Mouse (Mus musculus) frontal cortex, adult 2 months (tissue): ENCODE results near the gene Npb. TPM values are rescaled to one million over a fixed set of nuclear protein-coding genes. Genes with fewer than 3 reads are reported as not detected.
"Not testable (repeated sequence)": the region's sequence is repeated elsewhere in the genome, so short reads cannot be mapped to it uniquely, and the experiment has no call there.

Experiments
- DNase-seq, 2 experiments: peaks; one replicate each; pipeline ENCODE4 v3.0.0; 2022; ENCODE audit warnings: low spot score in 1 of 2; ENCODE audit errors: extremely low spot score in 1 of 2
- polyA plus RNA-seq: library from polyadenylated mRNA; depleted of rRNA; stranded (reverse); fragments of >200 nt; gene quantifications from 2 replicates; pipeline ENCODE4 v1.2.3, GENCODE M21; 2012; rRNA removed

The Npb gene
- 0.84 and 1.2 TPM in 2 replicates for polyA plus RNA-seq

- DNase-seq, result no peak
These were observed at the start of gene Npb for GRCm38 (mm10) chr11:120608241-120609034. TSS of gene Npb (plus strand) at chr11:120608477.

DNA sequence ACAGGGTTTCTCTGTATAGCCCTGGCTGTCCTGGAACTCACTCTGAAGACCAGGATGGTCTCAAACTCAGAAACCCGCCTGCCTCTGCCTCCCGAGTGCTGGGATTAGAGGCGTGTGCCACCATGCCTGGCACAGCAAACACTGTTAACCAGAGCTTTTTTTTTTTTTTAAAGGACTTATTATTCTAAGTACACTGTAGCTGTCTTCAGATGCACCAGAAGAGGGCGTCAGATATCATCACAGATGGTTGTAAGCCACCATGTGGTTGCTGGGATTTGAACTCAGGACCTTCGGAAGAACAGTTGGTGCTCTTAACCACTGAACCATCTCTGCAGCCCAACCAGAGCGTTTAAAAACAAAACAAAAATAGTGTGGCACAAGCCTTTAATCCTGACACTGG, 49.4 kb upstream of the Npb start:
- not testable (repeated sequence) for DNase-seq

GRCm38 (mm10) chr11:120560952-120561728, 47.1 kb upstream of the Npb start:
- no peak for DNase-seq

- DNase-seq, result no peak
These were observed 45.3 kb upstream of the Npb start for GRCm38 (mm10) chr11:120562949-120563348.

GRCm38 (mm10) chr11:120565114-120565513, 43.2 kb upstream of the Npb start:
- no peak for DNase-seq

DNA sequence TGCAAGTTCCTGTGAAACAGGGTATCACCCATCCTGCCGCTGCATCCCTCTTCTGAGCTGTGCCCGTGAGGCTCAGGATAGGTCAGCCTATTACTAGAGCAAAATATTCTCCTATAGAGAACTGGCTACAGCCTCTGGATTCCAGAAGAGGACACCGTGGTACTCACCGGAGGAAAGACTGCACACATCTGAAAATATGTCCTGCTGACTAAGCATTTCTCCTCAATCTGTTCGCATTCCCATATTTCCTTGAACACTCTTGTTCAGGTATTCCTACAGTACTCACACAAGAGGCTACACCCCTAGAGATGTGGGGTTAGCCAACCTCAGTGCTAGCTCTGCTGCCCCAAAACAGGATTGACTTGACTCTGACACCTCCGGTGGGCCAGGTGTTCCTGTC, 40.0 kb upstream of the Npb start:
- DNase-seq, result no peak

- DNase-seq, result no peak
These were observed 37.2 kb upstream of the Npb start for GRCm38 (mm10) chr11:120571122-120571521.

DNA sequence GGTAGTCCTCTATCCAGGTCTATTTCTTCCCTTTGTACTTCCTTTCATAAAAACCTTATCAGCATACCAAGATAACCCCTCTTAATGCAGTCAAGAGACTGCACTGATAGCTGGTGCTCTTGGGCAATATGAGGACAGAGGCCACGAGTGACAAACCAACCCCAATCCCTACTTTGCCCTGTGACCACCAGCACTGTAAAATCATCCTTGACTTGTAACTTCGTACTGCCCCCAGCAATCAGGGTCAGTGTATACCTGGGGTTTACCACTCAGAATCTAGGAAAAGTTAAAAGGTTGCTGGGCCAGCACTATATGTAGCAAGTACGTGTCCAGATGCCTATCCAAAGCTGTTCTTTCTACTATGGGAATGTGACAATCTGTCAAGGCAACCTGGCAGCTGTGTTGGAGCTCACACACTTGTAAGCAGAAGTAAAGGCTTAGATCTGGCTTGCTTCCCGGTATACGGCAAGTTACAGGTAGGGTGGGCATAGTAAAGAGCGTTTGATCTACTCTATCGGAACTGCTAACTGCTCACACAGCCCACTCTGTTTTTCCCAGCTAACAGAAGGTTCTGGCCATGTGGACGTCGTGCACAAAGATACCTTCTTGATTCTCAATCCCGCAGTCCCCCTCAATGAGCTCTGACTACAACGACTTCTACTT, 36.4 kb upstream of the Npb start:
- DNase-seq, result no peak

DNA sequence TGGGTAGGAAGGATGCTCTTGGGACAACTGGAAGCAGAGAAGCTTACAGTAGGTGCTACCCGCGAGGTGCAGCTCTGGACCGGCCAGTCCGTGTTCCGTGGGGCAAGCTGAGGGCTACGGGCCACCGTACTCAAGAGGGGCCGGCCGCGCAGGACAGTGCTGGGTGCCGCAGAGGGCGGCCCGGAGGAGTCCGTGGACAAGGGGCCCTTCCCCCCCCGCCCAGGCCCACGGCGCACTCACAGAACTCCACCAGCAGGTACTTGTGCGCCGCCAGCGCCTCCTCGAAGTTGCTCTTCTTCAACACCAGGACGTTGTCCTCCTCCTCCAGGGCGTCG, 35.9 kb upstream of the Npb start:
- DNase-seq, result no peak

GRCm38 (mm10) chr11:120572752-120573584, 35.3 kb upstream of the Npb start, which contains the start of gene P4hb:
TSS of gene P4hb (minus strand) at chr11:120573253.
- DNase-seq, result peak; percentile 100

GRCm38 (mm10) chr11:120573585-120574277, 34.5 kb upstream of the Npb start:
- no peak for DNase-seq

GRCm38 (mm10) chr11:120574278-120574600, 34.0 kb upstream of the Npb start:
- no peak for DNase-seq

DNA sequence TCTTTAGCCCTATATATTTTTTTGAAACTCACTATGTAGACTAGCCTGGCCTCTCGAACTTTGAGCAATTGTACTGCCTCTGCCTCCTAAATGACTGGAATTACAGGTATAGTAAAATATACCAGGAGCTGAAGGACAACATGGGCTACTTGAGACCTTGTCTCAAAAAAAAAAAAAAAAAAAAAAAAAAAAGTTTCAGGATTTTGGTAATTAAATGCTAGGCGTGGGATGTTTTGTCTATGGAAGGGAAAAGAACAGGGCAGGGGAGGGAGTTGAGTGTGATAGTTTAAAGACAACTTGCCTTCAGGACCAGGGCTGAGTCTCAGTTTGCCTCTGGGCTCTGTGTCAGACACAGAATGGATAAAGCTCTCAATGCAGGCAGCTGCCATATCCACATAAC, 33.2 kb upstream of the Npb start:
- DNase-seq, result no peak

GRCm38 (mm10) chr11:120575940-120576339, 32.3 kb upstream of the Npb start:
- DNase-seq, result no peak

DNA sequence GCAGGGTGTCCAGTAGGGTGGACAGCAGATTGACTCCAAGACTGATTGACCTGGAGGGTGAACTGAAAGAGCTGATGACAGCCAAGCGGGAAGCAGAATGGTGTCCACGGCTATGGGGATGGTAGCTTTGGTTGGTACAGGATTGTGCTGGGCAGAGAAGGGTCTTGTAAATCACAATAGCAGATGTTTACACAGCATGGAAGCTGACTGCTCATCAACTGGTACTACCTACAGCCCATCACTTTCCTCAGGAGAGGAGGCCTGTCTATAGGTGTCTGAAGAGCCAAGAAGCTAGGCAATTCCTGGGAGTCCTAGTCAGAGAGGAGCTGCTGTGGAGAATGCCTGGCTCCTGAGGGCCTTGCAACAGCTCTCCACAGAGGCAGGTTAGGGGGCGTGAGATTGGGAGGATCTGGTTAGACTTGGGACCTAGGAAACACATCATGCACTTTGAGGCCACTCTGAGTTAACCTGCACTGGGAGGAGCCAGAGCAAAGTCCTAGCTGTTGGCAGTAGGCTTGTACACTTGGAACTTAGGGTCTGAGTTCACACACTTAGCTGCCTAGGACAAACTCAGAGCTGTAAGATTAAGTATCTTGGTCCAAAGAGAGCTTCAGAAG, 31.8 kb upstream of the Npb start:
- no peak for DNase-seq

GRCm38 (mm10) chr11:120577211-120578023, 30.9 kb upstream of the Npb start:
- DNase-seq, result no peak

GRCm38 (mm10) chr11:120578024-120578693, 30.1 kb upstream of the Npb start:
- no peak for DNase-seq

GRCm38 (mm10) chr11:120578694-120579243, 29.5 kb upstream of the Npb start:
- no peak for DNase-seq
